Mouse (Mus musculus): ENCODE results near the gene Lyzl4. TPM values are rescaled to one million over a fixed set of nuclear protein-coding genes. Genes with fewer than 3 reads are reported as not detected.

Lyzl4 gene
- polyA plus RNA-seq, 1 experiment, result 0.51 TPM

DNA sequence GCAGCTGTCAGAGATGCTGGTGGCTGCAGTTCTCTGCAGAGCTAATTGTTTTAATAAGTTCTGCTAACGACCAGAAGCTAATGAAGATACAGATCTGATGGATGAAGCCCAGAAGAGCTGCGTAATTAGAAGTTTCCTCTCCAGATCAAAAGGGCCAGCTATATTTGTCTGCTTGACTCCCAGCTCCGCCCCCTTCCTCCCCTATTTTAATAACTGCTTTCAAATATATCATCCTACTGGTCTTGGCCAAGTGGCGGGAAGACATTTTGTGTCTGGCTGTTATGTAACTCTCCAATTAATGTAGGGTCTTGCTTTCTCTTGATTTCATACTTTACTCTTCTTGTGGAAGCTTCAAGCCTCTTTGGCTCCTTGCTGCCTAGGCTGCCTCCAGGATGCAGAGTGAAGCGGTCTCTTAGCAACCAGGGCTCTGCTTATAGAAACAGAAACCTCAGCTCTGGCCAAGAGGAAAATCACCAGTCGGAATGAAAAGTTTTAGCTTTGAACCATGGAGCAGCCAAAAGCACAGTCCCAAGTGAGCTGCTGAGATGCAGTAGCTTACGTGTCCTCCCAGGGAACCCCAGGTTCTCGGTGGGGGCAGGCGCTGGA lies 86.4 kb downstream of the Lyzl4 start:
- Histone ChIP-seq H3K9me3 (peaks cover 13% of the 10 kb centered on the region), H3K4me1 (peaks cover 31% of the 10 kb centered on the region), H3K27me3 (replicated peaks) (peaks cover 53% of the 10 kb centered on the region), H3K36me3 (replicated peaks; ENCODE audit: low read length) (no peaks in the 10 kb centered on the region), H3K4me3 (replicated peaks) (no peak overlapping the region)
- TF ChIP-seq GATA1 (IDR thresholded peaks at IDR 0.05; ENCODE audit: borderline replicate concordance, low read length), result no peak
- TF ChIP-seq FLI1 (IDR thresholded peaks at IDR 0.05; ENCODE audit: low read length), result no peak

DNA sequence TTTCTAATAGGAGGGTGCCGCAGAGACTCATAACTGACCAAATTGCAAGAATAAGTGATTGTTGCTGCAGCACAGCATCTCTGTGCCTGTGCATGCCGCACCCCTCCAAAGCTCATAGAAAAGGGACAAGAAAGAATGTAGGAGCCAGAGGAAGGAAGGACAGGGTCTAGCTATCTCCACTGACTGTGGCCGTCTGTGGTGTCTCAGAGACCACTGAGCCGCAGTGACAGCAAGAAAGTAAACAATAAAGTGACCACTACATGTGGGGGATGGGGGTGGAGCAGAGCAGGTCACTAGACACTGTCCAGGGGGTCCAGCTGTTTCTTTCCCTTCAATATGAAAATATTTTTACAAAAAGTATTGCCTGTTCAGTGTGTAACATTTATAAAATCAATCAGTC lies 88.3 kb downstream of the Lyzl4 start:
- peaks cover 31% of the 10 kb centered on the region for H3K4me1 ChIP-seq
- H3K9me3 ChIP-seq, result peaks cover 13% of the 10 kb centered on the region
- H3K27me3 ChIP-seq (replicated peaks), result peaks cover 57% of the 10 kb centered on the region
- H3K36me3 ChIP-seq (replicated peaks; ENCODE audit: low read length), result no peaks in the 10 kb centered on the region
- TF ChIP-seq GATA1 (IDR thresholded peaks at IDR 0.05; ENCODE audit: borderline replicate concordance, low read length) (no peak), FLI1 (IDR thresholded peaks at IDR 0.05; ENCODE audit: low read length) (no peak)
- H3K4me3 ChIP-seq (replicated peaks), result no peak overlapping the region

DNA sequence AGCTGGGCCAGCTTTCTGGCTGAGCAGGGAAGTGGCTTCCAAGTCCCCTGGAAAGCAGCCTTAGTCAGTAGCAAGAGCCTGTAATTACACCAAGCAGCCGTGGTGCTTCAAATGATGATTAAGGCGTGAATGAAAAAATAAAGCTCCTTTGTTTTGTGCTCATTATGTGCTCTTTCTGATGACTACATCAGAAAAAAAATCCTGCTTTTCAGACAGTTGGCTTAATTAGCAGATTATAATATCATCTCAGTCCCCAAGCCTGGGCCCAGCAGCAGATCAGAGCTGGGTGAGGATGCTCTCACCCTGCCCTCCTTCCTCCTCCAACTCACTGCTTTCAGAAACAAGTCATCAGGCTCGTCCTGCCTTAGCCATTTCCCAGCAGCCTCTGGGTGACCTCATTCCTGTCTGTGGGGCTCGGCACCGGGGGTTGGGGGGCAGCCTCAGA lies 91.5 kb downstream of the Lyzl4 start:
- Histone ChIP-seq H3K4me3 (replicated peaks) (no peak overlapping the region), H3K4me1 (peaks cover under 1% of the 10 kb centered on the region; the same call in 1 of the 2 replicates), H3K27me3 (replicated peaks) (peaks cover 48% of the 10 kb centered on the region), H3K9me3 (peaks cover 19% of the 10 kb centered on the region), H3K36me3 (replicated peaks; ENCODE audit: low read length) (no peaks in the 10 kb centered on the region)
- TF ChIP-seq FLI1 (IDR thresholded peaks at IDR 0.05; ENCODE audit: low read length) (no peak), GATA1 (IDR thresholded peaks at IDR 0.05; ENCODE audit: borderline replicate concordance, low read length) (no peak)

DNA sequence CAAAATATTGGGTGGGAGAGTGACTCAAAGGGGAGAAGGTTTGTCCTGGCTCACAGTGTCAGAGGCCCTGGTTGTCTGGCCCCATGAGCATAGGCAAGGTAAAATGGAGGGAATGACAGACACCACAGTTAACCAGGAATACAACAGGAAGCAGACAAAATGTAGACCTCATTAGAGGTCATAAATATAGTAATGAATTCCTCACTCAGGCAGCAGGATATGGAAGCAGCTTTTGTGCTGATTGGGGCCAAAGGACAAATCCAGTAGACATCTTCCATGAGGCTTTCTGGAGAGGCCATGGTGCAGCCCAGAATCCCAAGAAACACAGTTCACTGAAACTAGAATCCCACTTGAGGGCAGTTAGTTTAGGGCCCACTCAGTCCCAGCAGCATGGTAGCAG lies 92.5 kb downstream of the Lyzl4 start:
- H3K4me3 ChIP-seq (replicated peaks), result no peak overlapping the region
- H3K27me3 ChIP-seq (replicated peaks), result peaks cover 45% of the 10 kb centered on the region
- TF ChIP-seq FLI1 (IDR thresholded peaks at IDR 0.05; ENCODE audit: low read length) (no peak), GATA1 (IDR thresholded peaks at IDR 0.05; ENCODE audit: borderline replicate concordance, low read length) (no peak)
- H3K36me3 ChIP-seq (replicated peaks; ENCODE audit: low read length), result no peaks in the 10 kb centered on the region
- H3K9me3 ChIP-seq, result peaks cover 26% of the 10 kb centered on the region
- no peaks in the 10 kb centered on the region; the same call in 1 of the 2 replicates for H3K4me1 ChIP-seq

DNA sequence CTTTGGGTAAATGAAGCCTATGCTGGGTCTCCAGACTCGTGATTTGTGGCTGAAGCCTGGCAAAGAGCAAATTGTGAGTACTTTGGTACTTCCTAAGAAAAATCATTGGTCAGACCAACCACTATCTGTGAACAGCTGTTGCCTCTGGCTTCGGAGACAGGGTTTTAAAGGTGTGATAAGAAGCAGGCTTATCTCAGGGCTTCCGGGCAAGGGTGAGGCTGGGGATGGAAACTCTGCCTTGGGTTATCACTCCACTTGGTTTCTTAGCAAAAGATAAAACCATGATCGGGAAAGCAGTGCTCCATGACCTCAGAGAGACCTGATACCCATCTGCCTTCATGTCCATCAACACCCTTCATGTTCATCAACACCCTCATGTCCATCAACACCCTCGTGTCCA lies 92.9 kb downstream of the Lyzl4 start:
- TF ChIP-seq FLI1 (IDR thresholded peaks at IDR 0.05; ENCODE audit: low read length) (no peak), GATA1 (IDR thresholded peaks at IDR 0.05; ENCODE audit: borderline replicate concordance, low read length) (no peak)

DNA sequence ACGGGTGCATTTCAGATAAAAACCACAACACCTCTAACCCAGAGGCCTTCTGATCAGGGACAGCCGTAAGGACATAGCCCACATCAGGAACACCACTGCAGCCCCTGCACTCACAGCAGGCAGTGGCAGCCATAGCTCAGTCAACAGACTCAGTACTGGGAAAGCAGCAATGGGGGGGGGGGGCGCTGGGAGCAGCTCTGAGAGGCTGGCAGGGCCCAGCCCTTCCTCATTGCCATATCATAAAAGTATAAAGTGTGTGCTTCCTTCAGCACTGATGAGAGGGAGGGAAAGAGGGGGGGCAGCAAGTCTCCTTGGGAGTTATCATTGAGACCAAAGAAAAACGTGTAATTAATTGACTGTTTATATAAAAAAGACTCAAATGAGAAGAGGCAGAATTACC lies 94.5 kb downstream of the Lyzl4 start:
- TF ChIP-seq GATA1 (IDR thresholded peaks at IDR 0.05; ENCODE audit: borderline replicate concordance, low read length), result no peak
- no peak for TF ChIP-seq FLI1 (IDR thresholded peaks at IDR 0.05; ENCODE audit: low read length)
- Histone ChIP-seq H3K27me3 (replicated peaks) (peaks cover 32% of the 10 kb centered on the region), H3K4me3 (replicated peaks) (no peak overlapping the region), H3K36me3 (replicated peaks; ENCODE audit: low read length) (no peaks in the 10 kb centered on the region), H3K9me3 (peaks cover 32% of the 10 kb centered on the region), H3K4me1 (no peaks in the 10 kb centered on the region; the same call in 1 of the 2 replicates)

More for the DNA sequence above, 92.9 kb downstream of the Lyzl4 start:
- Histone ChIP-seq H3K9me3 (peaks cover 26% of the 10 kb centered on the region), H3K27me3 (replicated peaks) (peaks cover 40% of the 10 kb centered on the region), H3K4me3 (replicated peaks) (no peak overlapping the region), H3K36me3 (replicated peaks; ENCODE audit: low read length) (no peaks in the 10 kb centered on the region), H3K4me1 (no peaks in the 10 kb centered on the region; the same call in 1 of the 2 replicates)

DNA sequence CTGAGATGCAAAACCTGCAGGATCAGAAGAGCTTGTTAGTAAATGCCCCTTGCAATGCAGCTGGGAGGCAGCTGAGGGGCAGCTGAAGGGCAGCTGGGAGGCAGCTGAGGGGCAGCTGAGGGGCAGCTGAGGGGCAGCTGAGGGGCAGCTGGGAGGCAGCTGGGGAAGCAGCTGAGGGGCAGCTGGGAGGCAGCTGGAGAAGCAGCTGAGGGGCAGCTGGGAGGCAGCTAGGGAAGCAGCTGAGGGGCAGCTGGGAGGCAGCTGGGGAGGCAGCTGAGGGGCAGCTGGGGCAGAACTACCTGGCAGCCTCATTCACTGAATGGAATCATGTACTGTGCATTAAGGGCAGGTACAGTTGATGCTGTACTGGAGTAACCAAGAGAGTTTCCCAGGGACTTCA lies 100.4 kb downstream of the Lyzl4 start:
- Histone ChIP-seq H3K9me3 (peaks cover 41% of the 10 kb centered on the region), H3K36me3 (replicated peaks; ENCODE audit: low read length) (no peaks in the 10 kb centered on the region), H3K27me3 (replicated peaks) (peaks cover 13% of the 10 kb centered on the region), H3K4me1 (no peaks in the 10 kb centered on the region), H3K4me3 (replicated peaks) (no peak overlapping the region)
- no peak for TF ChIP-seq FLI1 (IDR thresholded peaks at IDR 0.05; ENCODE audit: low read length)
- TF ChIP-seq GATA1 (IDR thresholded peaks at IDR 0.05; ENCODE audit: borderline replicate concordance, low read length), result no peak

DNA sequence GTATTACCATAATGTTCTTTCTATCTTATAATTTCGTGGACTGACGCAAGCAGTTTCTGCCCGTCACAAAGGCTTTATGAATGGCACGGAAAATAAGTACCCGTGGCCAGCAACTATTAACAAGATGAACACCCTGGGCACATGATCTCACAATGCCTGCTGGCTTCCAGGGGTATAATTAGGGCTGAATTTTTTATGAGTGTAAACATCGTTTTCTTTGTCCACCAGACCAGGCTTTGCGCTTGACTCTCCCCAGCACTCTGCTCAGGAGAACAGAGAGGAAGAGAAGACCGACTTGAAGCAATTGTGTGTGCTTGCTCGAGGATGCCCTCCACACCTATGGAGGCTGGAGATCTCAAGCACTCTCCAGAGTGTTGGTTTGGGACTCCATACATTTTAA lies 109.3 kb downstream of the Lyzl4 start:
- no peak overlapping the region for H3K4me3 ChIP-seq (replicated peaks)
- peaks cover 29% of the 10 kb centered on the region for H3K27me3 ChIP-seq (replicated peaks)
- TF ChIP-seq GATA1 (IDR thresholded peaks at IDR 0.05; ENCODE audit: borderline replicate concordance, low read length), result no peak
- TF ChIP-seq FLI1 (IDR thresholded peaks at IDR 0.05; ENCODE audit: low read length), result no peak
- peaks cover 51% of the 10 kb centered on the region for H3K9me3 ChIP-seq
- H3K4me1 ChIP-seq, result no peaks in the 10 kb centered on the region
- no peaks in the 10 kb centered on the region for H3K36me3 ChIP-seq (replicated peaks; ENCODE audit: low read length)

DNA sequence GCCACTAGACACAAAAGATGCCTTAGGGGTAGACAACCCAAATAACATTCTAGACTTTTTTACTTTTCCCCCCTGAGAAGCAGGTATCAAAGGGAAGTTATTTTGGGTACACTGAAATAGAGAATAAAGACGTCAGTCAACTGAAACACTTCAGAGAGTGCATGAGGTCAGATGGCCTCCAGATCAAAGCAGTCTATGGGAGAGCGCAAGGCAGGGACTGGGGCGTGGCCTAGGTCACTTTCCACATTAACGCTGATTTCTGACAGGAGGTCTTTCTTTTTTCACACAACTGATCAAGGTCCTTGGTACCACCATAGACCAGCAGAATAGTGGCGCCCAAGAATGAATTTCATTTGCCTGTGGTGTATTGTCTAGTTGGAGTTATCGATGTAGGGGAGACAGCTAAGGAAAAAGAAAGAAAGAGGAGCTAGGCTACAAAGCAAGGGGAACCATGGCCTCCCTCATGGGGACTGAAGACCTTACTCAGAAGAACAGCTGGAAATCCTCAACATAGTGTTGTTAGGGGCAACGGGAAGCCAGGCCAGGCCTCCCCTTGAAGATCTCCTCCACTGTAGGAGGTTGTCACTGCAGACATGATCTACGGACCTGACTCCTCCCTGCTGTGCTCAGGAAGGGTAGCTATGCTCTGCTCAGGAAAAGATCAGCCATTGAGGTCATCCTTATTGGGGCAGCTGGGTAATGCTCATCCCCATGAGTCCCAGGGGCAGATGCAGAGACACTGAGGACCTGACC lies 113.1 kb downstream of the Lyzl4 start:
- H3K27me3 ChIP-seq (replicated peaks), result peaks cover 29% of the 10 kb centered on the region
- H3K9me3 ChIP-seq, result peaks cover 30% of the 10 kb centered on the region
- no peak for TF ChIP-seq GATA1 (IDR thresholded peaks at IDR 0.05; ENCODE audit: borderline replicate concordance, low read length)
- TF ChIP-seq FLI1 (IDR thresholded peaks at IDR 0.05; ENCODE audit: low read length), result no peak
- no peaks in the 10 kb centered on the region for H3K36me3 ChIP-seq (replicated peaks; ENCODE audit: low read length)
- H3K4me1 ChIP-seq, result peaks cover 4% of the 10 kb centered on the region
- H3K4me3 ChIP-seq (replicated peaks), result no peak overlapping the region

Other genes starting within 250 kb of the Lyzl4 start
- not detected in 2 replicates for gene Cck, start 146.4 kb downstream of the Lyzl4 start, polyA plus RNA-seq (2012; ENCODE audit: insufficient read depth, low replicate concordance)
- gene Vipr1, start 620 bp upstream of the Lyzl4 start, polyA plus RNA-seq (2012; ENCODE audit: insufficient read depth, low replicate concordance), result 0.07 and 2.5 TPM in 2 replicates
- gene Sec22c, start 63.4 kb upstream of the Lyzl4 start, polyA plus RNA-seq (2012; ENCODE audit: insufficient read depth, low replicate concordance), result 1.2 and 2.4 TPM in 2 replicates
- 30.1 and 45.4 TPM in 2 replicates for gene Ss18l2, start 68.2 kb upstream of the Lyzl4 start, polyA plus RNA-seq (2012; ENCODE audit: insufficient read depth, low replicate concordance)
- gene Nktr, start 77.1 kb upstream of the Lyzl4 start, polyA plus RNA-seq (2012; ENCODE audit: insufficient read depth, low replicate concordance), result 4.4 and 6.4 TPM in 2 replicates
- 1.9 and 2.9 TPM in 2 replicates for gene Zfp651, start 117.2 kb upstream of the Lyzl4 start, polyA plus RNA-seq (2012; ENCODE audit: insufficient read depth, low replicate concordance)
- not detected in 2 replicates for gene Klhl40, start 135.5 kb upstream of the Lyzl4 start, polyA plus RNA-seq (2012; ENCODE audit: insufficient read depth, low replicate concordance)
- gene Hhatl, start 150.4 kb upstream of the Lyzl4 start, polyA plus RNA-seq (2012; ENCODE audit: insufficient read depth, low replicate concordance), result not detected in 2 replicates
- gene Ccdc13, start 197.4 kb upstream of the Lyzl4 start, polyA plus RNA-seq (2012; ENCODE audit: insufficient read depth, low replicate concordance), result 0.34 TPM in 1 of 2 replicates, not detected in the other
- 42.4 and 57.7 TPM in 2 replicates for gene Higd1a, start 216.3 kb upstream of the Lyzl4 start, polyA plus RNA-seq (2012; ENCODE audit: insufficient read depth, low replicate concordance)